Mouse (Mus musculus) splenic B cell, adult 2 months (primary cell): ENCODE data around the gene Fam104a.

ENCODE experiments used
- DNase-seq: peaks from one replicate; pipeline ENCODE4 v3.0.0-alpha.2; 2011; ENCODE audit warnings: low read depth, low spot score
- H3K27me3 ChIP-seq: 2 replicates; pipeline ENCODE4 v1.6.1; 2012; ENCODE audit warnings: mild to moderate bottlenecking, low read length, moderate library complexity, mixed read lengths; ENCODE audit not compliant: control insufficient read depth, poor library complexity, insufficient read depth, severe bottlenecking
- H3K36me3 ChIP-seq: 2 replicates; pipeline ENCODE4 v1.6.1; 2012; ENCODE audit warnings: mild to moderate bottlenecking, low read length, moderate library complexity, mixed read lengths; ENCODE audit not compliant: control insufficient read depth, poor library complexity, insufficient read depth, severe bottlenecking

The Fam104a gene

GRCm38 (mm10) chr11:113683627-113683956, 363 bp downstream of the Fam104a start:
- H3K36me3 ChIP-seq = no peaks in the 10 kb centered on the region
- DNase-seq = no peak
- no peaks in the 10 kb centered on the region for H3K27me3 ChIP-seq

- H3K27me3 ChIP-seq = no peaks in the 10 kb centered on the region
- peak; percentile 44 for DNase-seq
- no peaks in the 10 kb centered on the region for H3K36me3 ChIP-seq
Measured at GRCm38 (mm10) chr11:113682897-113683626, 893 bp downstream of the Fam104a start.

GRCm38 (mm10) chr11:113681979-113682378, 2.0 kb downstream of the Fam104a start:
- Histone ChIP-seq H3K27me3 (no peaks in the 10 kb centered on the region), H3K36me3 (no peaks in the 10 kb centered on the region)
- DNase-seq = no peak

GRCm38 (mm10) chr11:113680954-113681353, 3.0 kb downstream of the Fam104a start:
- Histone ChIP-seq H3K27me3 (no peaks in the 10 kb centered on the region), H3K36me3 (peaks cover 2% of the 10 kb centered on the region; the same call in 1 of the 2 replicates)
- no peak for DNase-seq

GRCm38 (mm10) chr11:113678373-113678772, 5.6 kb downstream of the Fam104a start:
- peak; percentile 15 for DNase-seq
- peaks cover 5% of the 10 kb centered on the region; the same call in 1 of the 2 replicates for H3K36me3 ChIP-seq
- no peaks in the 10 kb centered on the region for H3K27me3 ChIP-seq

- DNase-seq = no peak
- no peaks in the 10 kb centered on the region for H3K27me3 ChIP-seq
- H3K36me3 ChIP-seq = peaks cover 7% of the 10 kb centered on the region
Measured at GRCm38 (mm10) chr11:113677378-113677777, 6.6 kb downstream of the Fam104a start.

- DNase-seq = no peak
- H3K27me3 ChIP-seq = no peaks in the 10 kb centered on the region
- peaks cover 7% of the 10 kb centered on the region for H3K36me3 ChIP-seq
Measured at GRCm38 (mm10) chr11:113676847-113677246, 7.1 kb downstream of the Fam104a start.

GRCm38 (mm10) chr11:113674595-113674994, 9.4 kb downstream of the Fam104a start:
- Histone ChIP-seq H3K27me3 (no peaks in the 10 kb centered on the region), H3K36me3 (peaks cover 7% of the 10 kb centered on the region)
- no peak for DNase-seq

- Histone ChIP-seq H3K27me3 (no peaks in the 10 kb centered on the region), H3K36me3 (peaks cover 7% of the 10 kb centered on the region)
- no peak for DNase-seq
Measured at GRCm38 (mm10) chr11:113673614-113674013, 10.3 kb downstream of the Fam104a start.

- DNase-seq = no peak
- Histone ChIP-seq H3K27me3 (no peaks in the 10 kb centered on the region), H3K36me3 (peaks cover 2% of the 10 kb centered on the region)
Measured at GRCm38 (mm10) chr11:113669711-113670110, 14.2 kb downstream of the Fam104a start.

- H3K36me3 ChIP-seq = peaks cover 2% of the 10 kb centered on the region
- H3K27me3 ChIP-seq = no peaks in the 10 kb centered on the region
- no peak for DNase-seq
Measured at GRCm38 (mm10) chr11:113668857-113669256, 15.1 kb downstream of the Fam104a start.

- no peak for DNase-seq
- H3K27me3 ChIP-seq = no peaks in the 10 kb centered on the region
Measured at GRCm38 (mm10) chr11:113667704-113668103, 16.3 kb downstream of the Fam104a start.

GRCm38 (mm10) chr11:113667122-113667521, 16.8 kb downstream of the Fam104a start:
- no peak for DNase-seq
- H3K36me3 ChIP-seq = no peaks in the 10 kb centered on the region
- H3K27me3 ChIP-seq = no peaks in the 10 kb centered on the region

More at GRCm38 (mm10) chr11:113667704-113668103, 16.3 kb downstream of the Fam104a start:
- H3K36me3 ChIP-seq = no peaks in the 10 kb centered on the region

GRCm38 (mm10) chr11:113666648-113667047, 17.3 kb downstream of the Fam104a start:
- no peaks in the 10 kb centered on the region for H3K27me3 ChIP-seq
- no peak for DNase-seq
- H3K36me3 ChIP-seq = peaks cover 3% of the 10 kb centered on the region; the same call in 1 of the 2 replicates

- Histone ChIP-seq H3K27me3 (no peaks in the 10 kb centered on the region), H3K36me3 (peaks cover 3% of the 10 kb centered on the region; the same call in 1 of the 2 replicates)
- no peak for DNase-seq
Measured at GRCm38 (mm10) chr11:113666205-113666604, 17.8 kb downstream of the Fam104a start.

- Histone ChIP-seq H3K36me3 (peaks cover 6% of the 10 kb centered on the region), H3K27me3 (no peaks in the 10 kb centered on the region)
- DNase-seq = no peak
Measured at GRCm38 (mm10) chr11:113664279-113664678, 19.7 kb downstream of the Fam104a start.
